Mouse (Mus musculus) lung, embryonic 16.5 days (tissue): ENCODE measurements around the gene Ccdc73. TPM values are rescaled to one million over a fixed set of nuclear protein-coding genes. Genes with fewer than 3 reads are reported as not detected.
"Not testable (repeated sequence)": the region's sequence is repeated elsewhere in the genome, so short reads cannot be mapped to it uniquely, and the experiment has no call there.

ENCODE experiments used
- ATAC-seq: fragments of 200-750 bp; cut with Nextera tagmentation; 2 replicates; pipeline ENCODE4 v1.8.0; 2017; ENCODE audit warnings: low read depth, mild to moderate bottlenecking, moderate library complexity
- H3K27ac ChIP-seq: fragments of 300-500 bp; sonication (generic); 2 replicates; pipeline ENCODE4 v1.5.1; 2014; ENCODE audit warnings: mild to moderate bottlenecking, control low read depth, low read length
- H3K27me3 ChIP-seq: fragments of 300-500 bp; sonication (generic); 2 replicates; pipeline ENCODE4 v1.6.1; 2014; ENCODE audit warnings: low read depth, low read length, mixed read lengths; ENCODE audit not compliant: control insufficient read depth, insufficient read depth
- H3K36me3 ChIP-seq: fragments of 300-500 bp; sonication (generic); 2 replicates; pipeline ENCODE4 v1.6.1; 2014; ENCODE audit warnings: low read length; ENCODE audit not compliant: control insufficient read depth, insufficient read depth
- H3K4me1 ChIP-seq: fragments of 300-500 bp; sonication (generic); replicated peaks from 2 replicates; pipeline ENCODE4 v1.6.1; 2014; ENCODE audit warnings: low read length, mixed read lengths; ENCODE audit not compliant: control insufficient read depth, insufficient read depth
- H3K4me2 ChIP-seq: fragments of 300-500 bp; sonication (generic); 2 replicates; pipeline ENCODE4 v1.6.1; 2014; ENCODE audit warnings: low read depth, low read length, control low read depth
- H3K4me3 ChIP-seq: fragments of 300-500 bp; sonication (generic); 2 replicates; pipeline ENCODE4 v1.5.1; 2014; ENCODE audit warnings: mild to moderate bottlenecking, low read length, control low read depth
- H3K9ac ChIP-seq: fragments of 300-500 bp; sonication (generic); 2 replicates; pipeline ENCODE4 v1.6.1; 2014; ENCODE audit warnings: low read length, control low read depth
- H3K9me3 ChIP-seq: fragments of 300-500 bp; sonication (generic); 2 replicates; pipeline ENCODE4 v1.6.1; 2016; ENCODE audit warnings: low read length; ENCODE audit not compliant: control insufficient read depth
- WGBS: fragments of 180-500 bp; shearing (Covaris S2); extraction: QIAGEN DNeasy Blood & Tissue Kit; methylation state at CpG from one replicate; pipeline ENCODE4 v1.1.7; 2014; 5-methylcytosine and 5-hydroxymethylcytosine counted together
- polyA plus RNA-seq: library from polyadenylated mRNA; unstranded; fragments of >200 nt; fragmentation: Nextera tagmentation; extraction: Ambion mirVana; gene quantifications from 2 replicates; pipeline ENCODE4 v1.2.1, GENCODE M21; 2015

Gene Ccdc73
- polyA plus RNA-seq, 1 experiment from 2014 or later = 7.2 TPM

DNA sequence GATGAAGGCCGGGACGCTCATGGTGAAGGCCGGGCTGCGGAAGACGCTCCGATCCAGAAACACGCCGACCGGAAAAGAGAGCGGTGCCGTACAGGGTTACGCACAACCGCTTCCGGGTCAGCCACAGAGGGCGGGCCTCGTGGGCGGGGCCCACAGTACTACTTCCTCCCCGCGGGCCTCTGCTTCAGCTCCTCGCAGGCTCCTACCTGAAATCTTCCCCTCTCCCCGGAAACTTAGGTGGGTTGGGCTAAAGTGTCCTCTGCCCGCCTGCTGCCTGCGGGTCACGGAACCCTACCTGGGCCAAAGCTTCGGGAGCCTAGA is 149.3 kb downstream of the Ccdc73 start, which contains the start of gene Eif3m:
Gene Eif3m (minus strand): TSS at position 114 of the 321 bp plus-strand sequence.
- peak within 1 kb of the TSS; percentile 83 for H3K4me2 ChIP-seq
- WGBS = under 1% methylated on average over 25 of the region's 25 CpGs
- H3K36me3 ChIP-seq = peaks cover 11% of the 10 kb centered on the region
- peak within 1 kb of the TSS; percentile 83 for H3K4me3 ChIP-seq
- peak within 1 kb of the TSS; percentile 41 for H3K27ac ChIP-seq
- no peaks in the 10 kb centered on the region for H3K27me3 ChIP-seq
- peak within 1 kb of the TSS; percentile 84 for H3K9ac ChIP-seq
- ATAC-seq = peak; percentile 100
- peaks cover 9% of the 10 kb centered on the region; the same call in 1 of the 2 replicates for H3K4me1 ChIP-seq
- no peaks in the 10 kb centered on the region for H3K9me3 ChIP-seq

DNA sequence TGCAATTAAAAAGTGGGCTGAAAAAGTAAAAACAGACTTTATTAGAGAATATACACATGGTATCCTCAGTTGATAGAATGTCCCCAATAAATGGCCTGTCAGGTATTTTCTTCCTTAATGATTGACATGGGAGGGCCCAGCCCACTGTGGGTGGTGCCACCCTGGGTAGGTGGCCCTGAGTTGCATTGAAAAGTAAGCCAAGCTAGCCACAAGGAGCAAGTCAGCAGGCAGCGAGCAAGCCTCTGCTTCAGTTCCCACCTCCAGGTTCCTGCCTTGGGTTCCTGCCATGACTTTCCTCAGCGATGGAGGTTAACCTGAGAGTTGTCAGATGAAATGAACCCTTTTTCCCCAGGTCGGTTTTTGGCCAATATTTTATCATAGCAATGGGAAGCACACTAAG is 150.2 kb downstream of the Ccdc73 start:
- Histone ChIP-seq H3K9ac (no peak overlapping the region), H3K36me3 (peaks cover 6% of the 10 kb centered on the region), H3K4me1 (peaks cover 9% of the 10 kb centered on the region; the same call in 1 of the 2 replicates), H3K4me3 (no peak overlapping the region), H3K9me3 (no peaks in the 10 kb centered on the region), H3K4me2 (peak overlapping the region; percentile 61; the same call in 1 of the 2 replicates), H3K27me3 (no peaks in the 10 kb centered on the region), H3K27ac (no peak overlapping the region)
- no peak for ATAC-seq
- 81% methylated on average over 3 of the region's 3 CpGs for WGBS

DNA sequence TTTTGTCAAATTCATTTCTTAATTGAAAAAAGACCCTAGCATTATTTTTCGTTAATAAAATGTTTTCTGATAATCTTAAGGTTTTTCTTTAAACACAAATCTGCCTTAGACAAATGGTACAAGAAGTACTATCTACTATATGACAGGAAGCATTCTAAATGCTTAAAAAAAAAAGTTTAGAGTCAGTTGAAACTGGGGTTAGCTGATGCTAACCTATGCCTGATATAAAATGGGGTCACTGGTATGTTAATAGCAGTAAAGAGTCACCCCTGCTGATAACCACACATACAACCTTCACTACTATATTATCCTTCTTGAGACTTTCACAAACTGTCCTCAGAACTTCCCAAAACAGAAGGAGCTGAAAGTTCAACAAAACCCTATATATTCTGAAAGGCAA is 151.9 kb downstream of the Ccdc73 start:
- H3K4me1 ChIP-seq = peaks cover 9% of the 10 kb centered on the region; the same call in 1 of the 2 replicates
- no peak for ATAC-seq
- WGBS = 86% methylated on average over 1 of the region's 1 CpGs

DNA sequence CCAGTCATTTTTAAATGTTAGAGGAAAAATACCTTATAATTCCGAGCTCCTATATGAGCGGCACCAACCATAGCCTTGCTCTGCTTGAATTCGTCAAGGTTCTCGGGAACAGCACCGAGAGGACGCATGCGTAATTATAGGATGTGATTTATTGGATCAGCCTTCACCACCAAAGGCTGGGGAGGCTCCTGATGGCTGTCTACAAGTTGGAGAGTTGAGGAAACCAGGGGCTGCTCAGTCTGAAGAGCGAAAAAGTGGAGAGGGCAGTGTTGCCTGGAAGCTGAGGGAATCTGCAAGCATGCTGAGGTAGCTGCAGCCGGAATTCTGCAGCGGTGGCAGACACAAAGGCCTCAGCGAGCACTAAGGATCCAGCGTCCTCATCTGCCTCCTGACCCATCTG is 153.7 kb downstream of the Ccdc73 start:
- Histone ChIP-seq H3K4me2 (no peak overlapping the region), H3K27ac (no peak overlapping the region), H3K36me3 (no peaks in the 10 kb centered on the region), H3K9ac (no peak overlapping the region), H3K4me3 (no peak overlapping the region), H3K9me3 (no peaks in the 10 kb centered on the region), H3K4me1 (0 out of 2 replicates have a peak, but pooled peaks cover 3% of the 10 kb centered on the region), H3K27me3 (no peaks in the 10 kb centered on the region)
- no peak for ATAC-seq
- 81% methylated on average over 12 of the region's 12 CpGs for WGBS

More for the DNA sequence above, 151.9 kb downstream of the Ccdc73 start:
- no peak overlapping the region for H3K4me3 ChIP-seq
- H3K36me3 ChIP-seq = no peaks in the 10 kb centered on the region
- H3K9me3 ChIP-seq = no peaks in the 10 kb centered on the region
- H3K27me3 ChIP-seq = no peaks in the 10 kb centered on the region
- no peak overlapping the region for H3K27ac ChIP-seq
- H3K4me2 ChIP-seq = no peak overlapping the region
- H3K9ac ChIP-seq = no peak overlapping the region

DNA sequence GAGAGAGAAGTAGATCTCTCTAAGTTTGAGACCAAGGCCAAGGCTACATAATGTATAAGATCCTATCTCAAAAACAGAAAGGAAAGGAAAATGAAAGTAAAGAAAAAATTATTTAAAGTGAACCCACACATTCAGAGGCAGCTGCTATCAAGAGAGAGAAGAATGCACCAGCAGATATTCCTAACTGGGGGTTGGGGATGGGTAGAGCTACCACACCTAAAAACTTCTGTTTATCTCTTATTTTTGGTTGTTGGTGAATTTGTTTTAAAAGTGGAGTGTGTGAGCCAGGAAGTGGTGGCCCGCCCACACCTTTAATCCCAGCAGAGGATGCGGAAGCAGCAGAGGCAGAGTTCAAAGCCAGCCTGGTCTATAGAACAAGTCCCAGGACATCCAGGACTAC is 154.2 kb downstream of the Ccdc73 start:
- no peak overlapping the region for H3K9ac ChIP-seq
- H3K9me3 ChIP-seq = no peaks in the 10 kb centered on the region
- 0 out of 2 replicates have a peak, but pooled peaks cover 3% of the 10 kb centered on the region for H3K4me1 ChIP-seq
- no peak overlapping the region for H3K4me3 ChIP-seq
- no peak overlapping the region for H3K4me2 ChIP-seq
- H3K36me3 ChIP-seq = no peaks in the 10 kb centered on the region
- H3K27ac ChIP-seq = no peak overlapping the region
- ATAC-seq = no peak
- 81% methylated on average over 2 of the region's 2 CpGs for WGBS
- H3K27me3 ChIP-seq = no peaks in the 10 kb centered on the region

DNA sequence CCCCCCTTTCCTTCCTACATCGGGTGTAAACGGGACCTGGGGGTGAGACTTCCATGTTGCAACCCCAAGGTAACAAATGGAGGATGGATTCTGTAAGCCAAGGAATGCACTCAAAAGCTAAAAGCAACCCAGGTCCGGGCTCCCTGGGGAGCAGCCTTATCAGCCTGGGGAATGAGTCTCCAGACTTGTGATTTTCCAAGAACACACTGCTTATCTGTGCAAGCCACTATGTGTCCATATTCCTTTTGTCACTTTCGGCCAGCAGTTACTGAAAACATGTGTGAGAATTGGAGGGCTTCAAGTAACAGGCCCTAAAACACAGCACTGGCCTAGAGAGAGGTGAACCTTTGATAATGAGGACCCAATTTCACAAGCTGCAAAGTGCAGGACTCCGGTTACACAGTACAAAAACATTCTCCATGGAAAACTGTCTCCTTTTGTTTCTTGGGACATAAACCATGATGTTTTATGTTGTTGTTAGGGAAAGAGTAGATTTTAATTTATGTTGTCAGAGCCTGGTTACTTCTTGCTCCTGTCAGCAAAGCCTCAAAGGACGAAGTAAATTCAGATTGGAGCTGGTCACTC is 155.5 kb downstream of the Ccdc73 start:
- no peak overlapping the region for H3K27ac ChIP-seq

DNA sequence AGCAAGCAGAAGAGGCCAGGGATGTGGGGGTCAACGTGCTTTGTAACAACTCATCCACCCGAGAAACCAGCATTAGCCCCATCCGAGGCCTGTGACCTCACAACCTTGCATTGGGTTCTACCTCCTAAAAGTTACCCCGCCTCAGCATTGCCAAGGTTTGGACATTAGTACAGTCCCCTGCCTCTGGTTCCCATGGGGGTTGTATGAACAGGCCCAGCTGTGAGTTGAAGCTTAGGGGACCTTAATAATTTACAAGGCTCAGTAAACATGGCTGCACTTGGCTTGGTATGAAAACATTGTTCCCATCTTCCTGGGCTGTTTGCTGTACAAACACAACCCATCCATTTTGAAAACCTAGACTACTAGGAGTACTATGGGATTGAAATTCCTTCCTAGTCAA is 156.2 kb downstream of the Ccdc73 start:
- no peak overlapping the region for H3K27ac ChIP-seq
- 69% methylated on average over 4 of the region's 4 CpGs for WGBS

More for the DNA sequence above, 155.5 kb downstream of the Ccdc73 start:
- no peak overlapping the region for H3K4me3 ChIP-seq
- H3K36me3 ChIP-seq = no peaks in the 10 kb centered on the region
- no peak overlapping the region for H3K4me2 ChIP-seq
- WGBS = 63% methylated on average over 6 of the region's 6 CpGs
- no peak for ATAC-seq
- H3K27me3 ChIP-seq = no peaks in the 10 kb centered on the region
- no peaks in the 10 kb centered on the region for H3K9me3 ChIP-seq
- no peaks in the 10 kb centered on the region for H3K4me1 ChIP-seq
- no peak overlapping the region for H3K9ac ChIP-seq

DNA sequence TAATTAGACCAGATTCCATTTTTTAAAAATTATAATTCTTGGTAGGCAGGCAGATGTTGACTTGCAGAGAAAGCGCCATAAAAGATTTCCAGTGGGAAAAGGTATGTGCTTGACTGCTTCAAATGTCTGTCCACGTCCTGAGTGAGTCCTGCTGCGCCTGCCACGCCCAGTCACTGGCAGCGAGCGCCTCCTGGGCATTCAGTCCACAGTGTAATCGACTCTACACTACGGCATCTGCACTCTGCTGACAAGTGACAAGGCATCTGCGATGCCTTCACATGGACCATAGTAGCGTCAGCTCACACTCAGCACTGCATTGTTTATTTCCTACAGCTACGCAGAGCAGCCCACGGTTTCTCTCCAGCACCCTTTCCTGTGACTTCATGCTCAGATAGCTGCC is 158.0 kb downstream of the Ccdc73 start:
- H3K36me3 ChIP-seq, ATAC-seq, H3K9ac ChIP-seq, H3K4me2 ChIP-seq, H3K27me3 ChIP-seq, H3K27ac ChIP-seq, H3K4me3 ChIP-seq, H3K9me3 ChIP-seq, H3K4me1 ChIP-seq: not testable (repeated sequence)
- WGBS = 53% methylated on average over 11 of the region's 12 CpGs

More for the DNA sequence above, 156.2 kb downstream of the Ccdc73 start:
- H3K36me3 ChIP-seq = no peaks in the 10 kb centered on the region
- no peaks in the 10 kb centered on the region for H3K4me1 ChIP-seq
- H3K9ac ChIP-seq = no peak overlapping the region
- H3K27me3 ChIP-seq = no peaks in the 10 kb centered on the region
- ATAC-seq = no peak
- H3K4me3 ChIP-seq = no peak overlapping the region
- no peaks in the 10 kb centered on the region for H3K9me3 ChIP-seq
- H3K4me2 ChIP-seq = no peak overlapping the region

DNA sequence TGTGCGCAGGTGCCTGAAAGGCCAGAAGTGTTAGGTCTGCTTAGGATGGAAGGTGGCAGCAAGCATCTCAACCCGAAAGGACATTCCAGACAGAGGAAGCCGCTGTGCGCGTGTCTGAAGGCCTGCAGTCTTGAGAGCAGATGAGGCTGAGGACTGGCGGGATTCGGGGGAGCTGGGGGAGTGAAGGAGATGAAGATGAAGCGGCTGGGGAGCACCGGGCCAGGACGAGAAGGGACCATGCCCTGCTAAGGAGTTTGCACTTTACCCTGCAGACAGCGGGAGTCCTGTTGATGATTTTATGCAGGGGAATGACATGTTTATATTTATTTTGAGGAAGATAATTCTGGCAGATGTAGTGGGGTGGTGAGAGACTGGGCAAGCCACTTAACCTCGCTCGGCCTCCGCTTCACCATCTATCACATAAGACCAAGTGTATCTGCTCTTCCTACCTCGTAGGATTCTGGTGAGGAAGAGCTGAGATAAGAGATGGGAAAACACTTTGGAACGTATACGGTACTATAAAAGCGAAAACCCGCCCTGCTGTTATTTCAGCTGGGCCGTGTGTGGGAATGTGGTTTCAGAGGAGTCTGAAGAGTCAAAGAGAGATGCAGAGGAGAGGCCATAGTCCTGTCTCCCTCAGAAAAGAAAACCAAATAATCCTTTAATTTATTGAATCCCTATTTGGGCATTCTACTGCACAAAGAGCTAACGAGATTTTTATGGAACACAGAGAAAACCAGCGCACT is 159.5 kb downstream of the Ccdc73 start:
- no peak overlapping the region for H3K9ac ChIP-seq
- no peak overlapping the region for H3K4me2 ChIP-seq
- H3K27ac ChIP-seq = no peak overlapping the region
- ATAC-seq = no peak
- no peaks in the 10 kb centered on the region for H3K4me1 ChIP-seq
- no peaks in the 10 kb centered on the region for H3K27me3 ChIP-seq
- no peaks in the 10 kb centered on the region for H3K9me3 ChIP-seq
- H3K4me3 ChIP-seq = no peak overlapping the region
- WGBS = 43% methylated on average over 22 of the region's 22 CpGs
- no peaks in the 10 kb centered on the region for H3K36me3 ChIP-seq
